Mouse (Mus musculus) cortical plate, adult 2 months (tissue): Measurements from ENCODE around the gene Trib3. TPM values are rescaled to one million over a fixed set of nuclear protein-coding genes. Genes with fewer than 3 reads are reported as not detected.
A peak's percentile ranks its signal among the peaks of the same experiment; 100 is the strongest.

Experiments
- H3K27ac ChIP-seq: fragments of 200-500 bp; 2 replicates; pipeline ENCODE4 v1.5.1; 2012; ENCODE audit warnings: low read length, control low read depth, inconsistent platforms; ENCODE audit not compliant: insufficient read depth
- H3K4me1 ChIP-seq: fragments of 200-500 bp; 2 replicates; pipeline ENCODE4 v1.6.1; 2011; ENCODE audit warnings: low read length; ENCODE audit not compliant: control insufficient read depth, insufficient read depth
- H3K4me3 ChIP-seq: fragments of 200-500 bp; 2 replicates; pipeline ENCODE4 v1.5.1; 2011; ENCODE audit warnings: mild to moderate bottlenecking, low read length, control low read depth; ENCODE audit not compliant: insufficient read depth
- CTCF ChIP-seq: fragments of 200-500 bp; IDR thresholded peaks from 2 replicates; pipeline ENCODE4 v1.5.1; 2011; ENCODE audit warnings: mild to moderate bottlenecking, control low read depth, low read length; ENCODE audit not compliant: insufficient read depth; ENCODE audit errors: extremely low read depth
- POLR2A ChIP-seq: fragments of 200-500 bp; IDR thresholded peaks from 2 replicates; pipeline ENCODE4 v1.6.1; 2011; ENCODE audit warnings: mild to moderate bottlenecking, low read length, control low read depth; ENCODE audit not compliant: insufficient read depth; ENCODE audit errors: extremely low read depth
- polyA plus RNA-seq: library from polyadenylated mRNA; depleted of rRNA; stranded (reverse); fragments of >200 nt; gene quantifications from 2 replicates; pipeline ENCODE4 v1.2.3, GENCODE M21; 2012

Gene Trib3
- polyA plus RNA-seq, 1 experiment = 0.61 TPM

DNA sequence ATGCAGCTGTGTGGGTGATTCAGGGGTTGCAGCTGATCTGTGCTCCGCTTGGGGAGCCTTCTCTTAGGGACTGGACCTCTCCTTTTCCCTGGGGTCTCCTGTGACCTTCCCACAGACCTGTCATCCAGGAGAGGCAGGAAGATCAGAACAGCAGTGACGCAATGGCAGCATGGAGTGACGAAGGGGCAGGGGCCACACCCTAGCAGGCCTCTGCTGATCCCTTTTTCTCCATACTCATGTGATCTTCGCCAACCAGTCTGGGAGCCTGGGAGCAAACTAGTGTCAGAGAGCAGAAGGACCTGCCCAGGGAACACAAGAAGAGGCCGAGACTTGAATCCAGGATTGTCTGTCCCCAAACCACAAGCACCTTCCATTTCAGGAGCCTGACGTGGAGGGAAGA lies 5.4 kb upstream of the Trib3 start:
- Histone ChIP-seq H3K4me3 (no peak overlapping the region), H3K4me1 (no peaks in the 10 kb centered on the region), H3K27ac (no peak overlapping the region)
- TF ChIP-seq POLR2A (no peak), CTCF (no peak)

DNA sequence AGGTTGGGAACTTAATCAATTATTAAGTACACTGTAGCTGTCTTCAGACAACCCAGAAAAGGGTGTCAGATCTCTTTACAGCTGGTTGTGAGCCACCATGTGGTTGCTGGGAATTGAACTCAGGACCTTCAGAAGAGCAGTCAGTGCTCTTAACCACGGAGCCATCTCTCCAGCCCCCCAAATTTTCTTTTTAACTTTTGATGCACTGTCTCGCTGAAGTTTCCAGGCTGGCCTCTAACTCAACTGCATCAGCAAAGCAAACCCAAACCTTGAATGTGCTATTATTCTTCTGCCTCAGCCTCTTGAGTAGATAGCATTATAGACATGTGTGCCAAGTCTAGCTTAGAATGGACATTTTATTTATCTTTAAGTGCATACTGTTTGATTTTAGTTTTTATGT lies 3.9 kb upstream of the Trib3 start:
- no peak overlapping the region for H3K27ac ChIP-seq
- TF ChIP-seq POLR2A (no peak), CTCF (no peak)
- no peak overlapping the region for H3K4me3 ChIP-seq
- H3K4me1 ChIP-seq = no peaks in the 10 kb centered on the region

DNA sequence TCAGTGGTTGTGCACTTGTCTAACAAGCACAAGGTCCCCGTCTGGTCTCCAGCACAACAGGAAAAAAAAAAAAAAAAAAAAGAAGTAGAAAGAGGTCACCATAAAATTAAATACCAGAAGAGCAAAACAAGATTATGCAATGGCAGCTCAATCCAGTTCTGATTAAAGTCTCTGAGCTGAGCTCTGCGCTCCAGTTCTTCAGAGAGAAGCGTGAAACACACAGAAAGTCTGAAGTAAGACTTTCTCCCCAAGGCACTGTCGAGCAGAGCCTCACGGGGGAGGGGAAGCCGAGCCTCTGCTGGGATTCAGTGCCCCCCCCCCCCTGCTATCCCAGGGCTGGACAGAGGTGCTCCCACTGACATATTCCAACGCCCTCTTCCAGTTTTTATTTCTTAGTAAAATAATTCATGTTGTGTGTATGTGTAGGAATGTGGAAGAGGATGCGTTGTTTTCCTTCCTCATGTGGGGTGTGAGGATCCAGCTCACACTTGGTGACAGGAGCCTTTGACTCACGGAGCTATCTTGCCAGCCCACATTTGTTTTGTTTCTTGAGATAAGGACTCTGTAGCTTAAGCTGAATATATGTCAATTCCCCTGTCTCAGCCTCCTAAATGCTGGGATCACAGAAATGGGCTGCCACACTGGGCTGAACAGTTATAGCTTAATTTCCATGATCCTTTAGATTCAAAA lies 3.1 kb upstream of the Trib3 start:
- TF ChIP-seq POLR2A = no peak
- TF ChIP-seq CTCF = no peak
- no peak overlapping the region for H3K27ac ChIP-seq
- no peaks in the 10 kb centered on the region for H3K4me1 ChIP-seq
- no peak overlapping the region for H3K4me3 ChIP-seq

DNA sequence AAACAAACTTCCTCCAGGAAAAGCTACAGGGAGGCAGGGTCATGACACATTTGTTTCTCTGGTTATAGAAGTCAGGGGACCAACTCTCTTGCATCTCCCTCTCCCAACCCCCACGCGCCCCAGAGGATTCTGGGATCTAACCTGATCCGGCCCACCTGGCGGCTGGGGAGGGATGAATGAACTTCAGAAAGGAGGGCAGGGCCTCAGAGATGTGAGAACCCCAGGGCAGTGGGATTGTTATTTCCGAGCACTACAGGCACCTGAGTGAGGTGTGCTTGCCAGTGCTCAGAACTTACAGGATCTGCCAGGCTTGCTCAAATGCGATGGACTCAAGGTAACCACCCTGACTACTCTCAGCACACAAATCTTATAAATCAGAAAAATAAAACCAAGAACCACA lies 1.6 kb upstream of the Trib3 start:
- Histone ChIP-seq H3K4me1 (no peaks in the 10 kb centered on the region), H3K4me3 (no peak overlapping the region), H3K27ac (no peak overlapping the region)
- TF ChIP-seq CTCF (no peak), POLR2A (no peak)

DNA sequence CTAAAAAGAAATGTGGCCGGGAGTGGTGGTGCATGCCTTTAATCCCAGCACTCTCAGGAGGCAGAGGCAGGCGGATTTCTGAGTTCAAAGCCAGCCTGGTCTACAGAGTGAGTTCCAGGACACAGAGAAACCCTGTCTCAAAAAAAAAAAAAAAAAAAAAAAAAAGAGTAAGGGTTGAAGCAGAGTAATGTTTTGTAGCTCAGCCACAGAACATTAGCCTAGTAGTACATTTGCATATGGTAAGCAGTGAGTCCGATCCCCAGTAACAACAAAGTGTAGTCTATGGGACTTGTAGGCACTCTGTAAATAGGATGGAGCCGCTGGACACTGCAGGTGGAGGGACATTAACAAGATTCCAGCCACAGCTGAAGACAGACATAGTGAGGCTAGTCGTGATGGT lies 1.1 kb upstream of the Trib3 start:
- H3K4me3 ChIP-seq = no peak overlapping the region
- TF ChIP-seq POLR2A = no peak
- TF ChIP-seq CTCF = no peak
- H3K27ac ChIP-seq = no peak overlapping the region
- no peaks in the 10 kb centered on the region for H3K4me1 ChIP-seq

DNA sequence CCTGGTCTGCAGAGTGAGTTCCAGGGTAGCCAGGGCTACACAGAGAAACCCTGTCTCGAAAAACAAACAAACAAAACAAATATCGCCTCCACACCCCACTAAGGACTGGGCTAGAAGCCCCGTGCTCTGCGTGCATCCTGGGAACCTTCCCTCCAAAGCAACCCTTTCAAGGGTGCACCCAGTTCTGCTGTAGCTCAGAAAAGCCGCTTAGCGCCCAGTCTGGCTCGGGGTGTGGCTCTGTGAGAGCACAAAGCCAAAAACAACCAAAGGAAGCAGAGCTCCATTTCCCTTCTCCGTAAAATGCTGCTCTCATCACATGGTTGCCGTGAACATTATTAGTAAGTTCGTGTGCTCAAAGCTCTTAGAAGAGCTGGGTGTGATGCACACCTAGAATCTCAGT lies 529 bp upstream of the Trib3 start:
- TF ChIP-seq POLR2A (no peak), CTCF (no peak)
- H3K27ac ChIP-seq = no peak overlapping the region
- peak overlapping the region; percentile 49; the same call in 1 of the 2 replicates for H3K4me3 ChIP-seq
- H3K4me1 ChIP-seq = no peaks in the 10 kb centered on the region

DNA sequence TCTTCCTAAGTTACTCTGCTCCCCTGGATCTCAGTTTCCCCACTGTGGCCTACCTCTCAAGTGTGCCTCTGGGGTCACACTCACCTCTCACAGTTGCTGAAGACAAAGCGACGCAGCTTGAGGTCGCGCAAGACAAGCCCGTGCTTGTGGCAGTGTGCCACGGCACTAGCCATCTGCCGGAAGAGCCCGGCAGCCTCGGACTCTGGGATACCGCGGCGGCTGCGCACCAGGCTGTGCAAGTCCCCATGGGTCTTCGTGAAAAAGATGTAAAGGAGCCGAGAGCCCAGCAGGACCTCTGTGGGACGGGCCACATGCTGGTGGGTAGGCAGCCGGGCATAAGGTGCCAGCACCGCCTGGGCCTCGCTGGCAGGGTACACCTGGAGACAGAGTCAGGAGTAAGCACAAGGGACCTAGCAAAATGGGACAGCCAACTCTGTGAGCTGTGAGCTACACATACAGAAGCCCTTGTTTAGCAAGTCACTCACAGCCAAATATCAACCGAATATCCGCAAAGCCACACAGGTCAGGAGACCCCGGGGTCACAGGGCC lies 4.1 kb downstream of the Trib3 start:
- no peak overlapping the region for H3K27ac ChIP-seq
- H3K4me3 ChIP-seq = no peak overlapping the region
- no peak for TF ChIP-seq CTCF
- TF ChIP-seq POLR2A = no peak
- no peaks in the 10 kb centered on the region for H3K4me1 ChIP-seq

DNA sequence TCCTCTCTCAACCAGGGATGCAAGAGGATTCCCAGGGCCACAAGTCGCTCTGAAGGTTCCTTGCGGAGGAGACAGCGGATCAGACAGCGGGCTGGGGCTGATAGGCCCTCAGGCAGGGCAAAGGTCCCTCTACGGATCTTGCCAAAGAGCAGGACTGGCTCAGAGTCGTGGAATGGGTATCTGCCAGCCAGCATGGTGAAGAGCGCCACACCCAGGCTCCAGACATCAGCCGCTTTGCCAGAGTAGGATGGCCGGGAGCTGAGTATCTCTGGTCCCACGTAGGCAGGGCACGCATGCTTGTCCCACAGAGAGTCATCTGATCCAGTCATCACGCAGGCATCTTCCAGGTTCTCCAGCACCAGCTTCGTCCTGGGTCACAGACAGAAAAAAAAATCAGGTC lies 5.5 kb downstream of the Trib3 start:
- TF ChIP-seq POLR2A (no peak), CTCF (no peak)
- H3K4me1 ChIP-seq = no peaks in the 10 kb centered on the region
- no peak overlapping the region for H3K4me3 ChIP-seq
- H3K27ac ChIP-seq = no peak overlapping the region

DNA sequence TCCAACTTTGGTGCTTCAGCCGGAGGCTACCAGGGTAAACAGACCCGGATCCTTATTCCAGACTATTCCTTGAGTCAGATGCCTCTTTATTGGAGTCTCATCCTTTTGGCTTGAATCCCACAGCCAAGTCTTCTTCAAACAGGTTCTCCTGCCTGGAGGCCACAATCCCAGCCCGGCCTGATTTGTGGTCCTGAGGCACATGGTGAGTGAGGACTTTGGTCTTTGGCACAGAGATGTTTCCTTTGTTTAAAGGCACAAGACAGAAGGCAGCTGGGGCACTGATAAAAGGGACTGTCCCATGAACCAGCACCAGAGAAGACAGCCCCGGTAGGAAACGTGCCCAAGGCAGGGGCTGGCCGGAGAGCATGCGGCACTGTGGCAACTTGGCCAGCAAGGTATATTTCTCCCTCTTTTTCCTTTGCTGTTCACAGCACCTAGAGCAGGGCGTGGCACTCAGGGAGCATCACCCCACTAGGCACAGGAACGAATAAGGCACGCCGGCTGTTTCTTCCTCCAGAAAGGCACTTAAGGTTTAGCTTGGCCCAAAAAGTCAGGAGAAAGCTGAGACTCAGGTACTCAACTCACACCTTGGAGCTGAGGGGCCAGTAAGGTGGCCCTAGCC lies 6.1 kb downstream of the Trib3 start:
- TF ChIP-seq CTCF = no peak
- no peak for TF ChIP-seq POLR2A
- Histone ChIP-seq H3K27ac (no peak overlapping the region), H3K4me3 (no peak overlapping the region), H3K4me1 (no peaks in the 10 kb centered on the region)

DNA sequence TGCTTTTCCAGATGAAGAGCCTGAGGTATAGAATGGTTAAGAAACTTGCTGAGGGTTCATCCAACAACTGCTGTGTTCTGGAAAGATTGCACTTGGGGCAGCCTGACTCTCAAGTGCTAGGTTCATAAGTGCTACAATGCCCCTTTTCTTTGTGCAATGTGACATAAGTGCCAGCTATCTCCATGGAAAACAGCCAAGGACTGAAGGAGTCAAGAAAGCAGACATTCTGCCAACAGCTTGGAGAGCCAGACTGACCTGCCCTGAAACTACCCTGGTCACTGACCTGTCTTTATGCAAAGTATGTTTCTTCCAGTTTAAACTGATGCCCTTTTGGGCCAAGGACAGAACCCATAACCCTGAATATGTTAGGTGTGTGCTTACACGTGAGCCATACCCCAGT lies 7.0 kb downstream of the Trib3 start:
- Histone ChIP-seq H3K4me3 (no peak overlapping the region), H3K4me1 (no peaks in the 10 kb centered on the region), H3K27ac (no peak overlapping the region)
- TF ChIP-seq CTCF (no peak), POLR2A (no peak)
